Mouse (Mus musculus): ENCODE data around the gene Gm21915.

The Gm21915 gene

DNA sequence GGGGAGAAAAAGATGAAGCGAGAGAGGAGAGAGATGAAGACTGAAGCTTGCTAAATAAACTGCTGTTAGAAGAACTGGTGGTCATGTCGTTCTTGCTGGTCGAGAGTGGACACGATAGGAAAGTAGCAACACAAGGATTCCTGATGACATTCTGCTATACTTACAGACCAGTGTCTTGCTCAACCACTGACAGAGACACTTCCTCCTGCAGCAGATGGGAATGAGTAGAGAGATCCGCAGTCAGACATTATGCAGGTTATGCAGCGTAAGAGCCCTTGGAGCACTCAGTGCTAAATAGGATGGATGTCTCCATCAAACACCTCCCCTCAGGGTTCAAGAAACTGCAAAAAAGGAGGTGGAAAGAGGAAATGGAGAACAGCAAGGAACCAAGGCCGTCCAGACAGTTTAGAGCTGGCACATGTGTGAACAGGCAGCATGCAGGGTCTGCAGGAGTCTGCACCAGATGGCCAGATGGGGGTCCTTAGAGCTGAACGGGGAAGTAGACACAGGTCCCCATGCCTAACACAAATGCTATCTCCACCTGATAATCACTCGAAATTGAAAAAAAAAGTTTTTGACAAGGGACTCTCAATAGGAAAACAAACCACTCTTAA is 4.1 kb upstream of the Gm21915 start:
- DNase-seq (ENCODE audit: low spot score in 2 of 2) = no peak

DNA sequence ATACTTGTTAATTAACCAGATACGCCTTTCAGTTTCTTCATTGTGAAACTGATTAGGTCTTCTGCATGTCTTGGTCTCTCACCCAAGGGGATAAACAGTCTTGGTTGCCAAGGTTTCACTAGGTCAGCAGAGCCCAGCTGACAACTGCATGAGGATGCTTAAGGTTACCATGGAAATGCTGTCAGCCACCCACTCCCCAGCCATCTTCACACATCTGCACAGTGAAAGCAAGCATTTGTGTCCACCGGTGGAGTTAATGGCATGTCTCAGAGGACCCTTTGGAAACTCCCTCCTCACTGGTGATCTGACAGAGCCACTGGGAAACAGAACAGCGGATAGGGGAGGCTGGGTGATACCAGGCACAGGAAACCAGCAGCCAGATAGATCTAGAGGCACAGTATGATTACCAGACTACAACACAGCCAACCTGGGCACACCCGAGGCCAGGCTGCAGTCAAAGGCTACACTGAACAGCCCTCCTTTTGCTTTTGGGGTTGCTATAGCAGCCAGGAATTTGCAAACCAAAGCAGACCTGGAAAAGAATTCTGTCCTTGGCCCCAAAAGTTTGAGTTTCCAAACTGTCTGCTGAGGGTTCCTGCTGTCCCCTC is 1.0 kb downstream of the Gm21915 start:
- no peak for DNase-seq (ENCODE audit: low spot score in 2 of 2)

DNA sequence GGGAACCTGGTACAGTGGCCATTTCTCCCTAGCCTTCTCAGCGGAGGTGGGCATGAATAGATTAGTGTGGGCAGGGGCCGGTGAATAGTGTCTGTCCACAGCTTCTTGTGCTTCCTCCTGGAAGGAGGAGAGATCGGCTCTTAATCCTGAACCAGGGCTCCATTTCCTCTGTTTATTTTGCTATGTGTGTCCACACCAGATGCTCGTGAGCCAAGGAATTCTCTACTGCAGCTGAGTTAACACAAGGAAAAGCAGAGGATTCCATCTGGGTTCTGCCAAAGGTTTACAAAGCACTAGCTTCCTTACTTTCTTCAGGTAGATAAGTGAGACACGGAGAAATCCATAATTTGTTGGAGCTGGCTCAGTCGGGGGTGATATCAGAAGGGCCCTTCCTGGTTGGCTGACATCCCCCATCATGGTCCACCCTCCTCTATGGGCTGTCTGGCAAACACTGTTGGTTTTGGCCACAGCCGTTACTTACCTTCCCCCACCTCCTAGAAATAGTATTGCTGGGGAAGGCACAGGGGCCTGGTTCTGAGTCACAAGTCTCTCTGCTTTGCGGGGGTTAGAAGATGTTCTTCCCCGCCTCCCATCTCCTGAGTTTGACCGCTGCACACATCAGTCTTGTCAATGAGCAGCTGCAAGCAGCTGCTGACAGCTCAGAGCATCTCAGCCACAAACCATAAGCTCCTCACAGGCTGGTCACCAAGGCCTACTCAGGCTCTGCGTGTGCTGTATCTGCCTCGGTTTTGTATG is 5.0 kb downstream of the Gm21915 start:
- peak; percentile 23 to 43 for DNase-seq (ENCODE audit: low spot score in 2 of 2)

DNA sequence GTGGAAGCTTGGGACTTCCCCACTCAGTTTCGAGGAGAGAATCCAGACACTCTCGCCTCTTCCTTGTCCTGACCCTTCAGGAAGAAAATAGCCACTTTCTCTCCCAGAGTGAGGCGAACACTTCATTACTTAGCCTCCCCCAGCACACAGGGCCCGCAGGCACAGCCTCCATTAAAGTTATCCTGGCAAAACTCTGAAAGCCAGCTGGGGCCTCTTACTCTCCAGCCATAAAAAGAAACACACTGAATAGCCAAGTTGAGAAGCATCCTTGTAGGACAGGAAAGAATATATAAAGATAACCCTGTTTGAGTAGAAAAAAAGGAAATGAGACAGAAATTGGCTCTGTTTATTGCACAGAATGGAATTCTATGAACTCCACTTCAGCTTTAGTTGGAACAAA is 8.2 kb downstream of the Gm21915 start:
- DNase-seq (ENCODE audit: low spot score in 2 of 2) = no peak

DNA sequence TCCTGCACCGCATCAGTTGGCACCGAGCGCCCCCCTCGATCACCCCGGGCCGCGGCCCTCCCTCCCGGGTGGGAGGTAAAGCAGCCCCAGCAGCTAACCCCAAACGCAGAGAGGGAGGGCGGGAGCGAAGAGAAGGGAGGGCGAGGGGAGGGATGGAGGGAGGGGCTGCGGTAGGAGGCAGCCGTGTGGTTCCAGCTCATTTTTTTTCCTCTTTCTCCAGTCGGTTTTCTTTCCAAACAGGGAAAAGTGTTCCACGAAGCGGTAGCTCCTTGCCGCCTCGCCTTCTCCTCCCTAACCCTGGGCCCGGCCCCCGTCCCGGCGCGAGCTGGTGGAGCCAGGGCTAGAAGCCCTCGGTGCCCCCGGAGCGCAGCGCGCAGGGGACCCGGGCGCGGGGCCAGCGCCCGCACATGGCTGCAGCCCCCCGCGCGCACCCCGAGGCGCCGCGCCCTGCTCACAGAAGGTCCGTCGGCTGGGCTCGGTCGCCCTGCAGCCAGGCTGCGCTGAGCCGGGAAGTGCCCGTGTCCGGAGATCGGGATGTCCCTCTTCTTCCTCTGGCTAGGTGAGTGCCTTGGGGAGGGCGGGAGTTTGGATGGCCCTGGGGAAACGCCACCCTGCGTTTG is 15.5 kb downstream of the Gm21915 start, which contains the start of gene Clmp:
TSS of gene Clmp (plus strand) at position 162 of the 620 bp plus-strand sequence.
- no peak for DNase-seq (ENCODE audit: low spot score in 2 of 2)

DNA sequence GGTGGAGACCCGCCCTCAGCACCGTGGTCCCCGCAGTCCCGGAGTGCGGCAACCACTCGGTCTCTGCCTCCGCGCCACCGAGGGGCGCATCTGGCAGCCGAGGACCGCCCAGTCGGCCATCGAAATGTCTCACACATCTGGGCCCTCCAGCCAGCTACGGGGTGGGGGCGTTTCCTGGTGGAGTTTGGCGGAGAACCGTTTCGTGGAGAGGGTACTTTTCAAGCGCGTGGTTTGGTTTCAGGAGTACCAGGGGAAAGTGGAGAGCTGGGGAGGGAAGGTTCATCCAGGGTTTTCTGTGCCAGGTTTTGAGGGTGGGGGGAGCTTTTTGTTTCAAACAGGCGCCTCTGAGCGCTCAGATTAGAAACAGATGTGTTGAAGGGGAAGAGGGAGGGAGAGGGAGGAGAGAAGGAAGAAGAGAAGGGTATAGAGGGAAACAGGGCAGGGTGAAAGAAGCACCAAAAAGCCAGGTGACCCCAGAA is 16.0 kb downstream of the Gm21915 start:
- DNase-seq (ENCODE audit: low spot score in 2 of 2) = peak; percentile 44 to 45

DNA sequence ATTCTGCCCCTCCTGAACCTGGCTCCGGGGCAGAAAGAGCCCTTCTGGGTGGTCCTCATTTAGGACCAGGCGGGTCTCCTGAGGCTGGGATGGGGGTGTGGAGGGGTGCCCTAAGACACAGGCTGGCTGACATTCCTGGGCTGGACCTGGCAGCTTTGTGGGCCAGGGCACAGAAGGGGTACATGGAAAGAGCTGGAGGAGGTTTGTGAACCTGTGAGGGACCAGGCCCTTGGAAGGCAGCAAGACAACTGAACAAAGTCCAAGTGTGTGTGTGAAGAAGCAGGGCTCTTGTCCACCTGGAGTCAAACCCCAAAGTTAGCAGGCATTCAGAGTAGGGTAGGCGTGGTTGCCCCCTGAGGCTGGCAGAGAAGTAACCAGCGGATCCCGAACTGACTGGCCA is 16.6 kb downstream of the Gm21915 start:
- DNase-seq (ENCODE audit: low spot score in 2 of 2) = no peak

DNA sequence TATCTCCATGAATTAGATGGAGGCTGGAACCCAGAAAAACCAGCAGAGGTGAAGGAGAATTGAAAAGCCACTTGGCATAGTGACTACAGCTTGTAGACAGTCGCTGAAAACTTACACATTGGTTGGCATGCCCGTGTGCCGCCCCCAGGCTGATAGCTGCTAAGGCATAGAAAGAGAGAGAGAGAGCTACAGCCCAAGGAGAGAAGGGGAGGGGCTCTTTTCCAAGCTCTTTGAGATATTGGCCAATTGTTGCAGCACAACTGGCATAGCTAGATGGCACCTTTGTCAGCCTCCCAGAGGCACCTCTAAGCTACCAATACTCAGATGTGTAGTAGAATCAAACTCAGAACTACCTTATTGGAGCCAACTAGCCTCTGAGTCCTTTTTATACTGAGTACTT is 17.1 kb downstream of the Gm21915 start:
- DNase-seq (ENCODE audit: low spot score in 2 of 2) = no peak

DNA sequence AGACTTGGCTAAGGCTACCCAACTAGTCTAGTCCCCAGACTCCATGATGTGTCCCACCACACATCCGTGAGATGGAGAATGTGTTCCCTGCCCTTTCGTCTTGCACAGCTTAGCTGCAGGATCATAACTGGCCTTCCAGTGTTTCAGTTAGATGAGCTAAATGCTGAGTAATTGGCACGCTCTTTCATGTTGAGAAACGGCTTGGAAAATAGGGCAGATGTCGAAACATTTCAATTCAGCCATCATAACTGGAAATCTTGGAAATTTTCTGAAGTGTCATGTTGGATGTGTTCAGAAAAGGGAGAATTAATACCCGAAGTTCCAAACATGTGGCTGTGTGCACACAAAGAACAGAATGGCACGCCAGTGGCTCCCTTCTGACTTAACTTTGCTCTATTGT is 20.1 kb downstream of the Gm21915 start:
- DNase-seq (ENCODE audit: low spot score in 2 of 2) = no peak

DNA sequence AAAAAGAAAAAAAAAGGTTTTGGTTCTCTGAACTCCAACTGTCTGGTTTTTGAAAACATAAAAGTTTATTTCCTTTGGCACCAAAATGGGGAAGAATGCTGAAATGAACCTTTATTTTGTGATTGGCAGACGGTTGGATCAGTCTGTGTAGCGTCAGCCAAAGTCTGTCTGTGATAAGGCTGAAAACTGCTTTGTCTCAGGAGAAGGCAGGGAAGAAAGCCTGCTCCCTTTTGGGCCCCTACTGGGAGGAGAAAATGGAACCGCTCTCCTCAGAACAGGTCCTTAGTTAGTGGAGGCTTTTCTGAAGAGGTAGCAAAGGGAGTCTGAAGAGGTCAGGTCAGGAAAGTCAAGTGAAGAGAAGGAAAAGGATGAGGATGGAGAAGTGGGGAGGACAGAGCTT is 22.6 kb downstream of the Gm21915 start:
- DNase-seq (ENCODE audit: low spot score in 2 of 2) = no peak

DNA sequence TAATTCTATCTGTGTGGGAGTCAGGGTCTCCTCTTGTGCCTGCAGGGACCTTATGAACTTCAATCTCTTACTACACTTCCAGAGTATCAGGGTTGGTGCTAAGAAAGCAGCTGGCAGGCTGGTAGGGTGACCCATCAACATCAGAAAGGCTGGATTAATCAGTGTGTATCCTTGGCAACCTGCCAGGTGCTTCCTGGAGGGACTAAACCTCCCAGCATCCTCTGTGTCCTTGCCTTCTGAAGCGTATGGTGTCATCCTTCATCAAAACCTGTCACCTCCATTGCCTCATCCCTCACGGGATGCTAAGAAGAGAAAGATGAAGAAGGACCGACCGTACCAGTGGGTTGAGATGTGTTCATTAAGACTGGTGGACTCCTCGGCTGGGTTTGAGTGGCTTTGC is 23.4 kb downstream of the Gm21915 start:
- DNase-seq (ENCODE audit: low spot score in 2 of 2) = peak in 1 of 2 experiments; percentile 25

DNA sequence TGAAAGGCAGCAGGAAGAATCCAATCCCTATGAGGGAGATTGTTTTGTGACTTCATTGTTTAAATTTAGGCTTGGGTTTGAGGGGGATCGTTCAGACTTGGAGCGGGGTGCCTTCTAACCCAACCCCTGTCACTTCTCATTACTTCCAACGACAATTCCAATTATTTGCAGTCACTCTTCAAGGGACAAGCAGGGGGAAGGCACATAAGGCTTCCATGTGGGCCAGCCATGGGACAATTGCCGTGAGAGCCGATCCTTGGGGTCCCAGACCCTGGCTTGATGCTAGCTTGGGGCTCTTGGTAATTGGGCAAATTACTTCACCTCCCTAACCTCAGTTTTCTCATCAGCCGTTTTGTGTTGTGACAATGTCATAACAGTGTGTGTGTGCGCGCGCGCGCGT is 23.9 kb downstream of the Gm21915 start:
- no peak for DNase-seq (ENCODE audit: low spot score in 2 of 2)

DNA sequence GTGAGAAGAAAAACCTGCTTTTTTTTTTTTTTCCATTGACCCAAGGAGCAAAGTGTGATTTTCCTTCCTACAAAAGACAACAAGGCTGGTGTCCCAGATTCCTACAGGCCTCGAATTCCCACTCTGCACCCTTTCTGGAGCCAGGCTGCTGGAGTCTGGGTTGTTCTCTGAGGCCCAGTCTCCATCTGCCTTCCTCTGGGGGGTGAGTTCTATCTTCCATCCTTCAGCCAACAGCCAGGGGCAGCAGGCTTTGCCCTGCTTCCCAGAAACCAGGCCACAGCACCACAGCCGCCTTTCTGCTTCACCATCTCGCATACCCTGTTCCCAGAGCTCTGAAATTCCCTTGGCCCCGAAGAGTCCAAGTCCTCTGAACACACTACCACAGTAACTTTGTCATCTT is 25.7 kb downstream of the Gm21915 start:
- no peak for DNase-seq (ENCODE audit: low spot score in 2 of 2)

DNA sequence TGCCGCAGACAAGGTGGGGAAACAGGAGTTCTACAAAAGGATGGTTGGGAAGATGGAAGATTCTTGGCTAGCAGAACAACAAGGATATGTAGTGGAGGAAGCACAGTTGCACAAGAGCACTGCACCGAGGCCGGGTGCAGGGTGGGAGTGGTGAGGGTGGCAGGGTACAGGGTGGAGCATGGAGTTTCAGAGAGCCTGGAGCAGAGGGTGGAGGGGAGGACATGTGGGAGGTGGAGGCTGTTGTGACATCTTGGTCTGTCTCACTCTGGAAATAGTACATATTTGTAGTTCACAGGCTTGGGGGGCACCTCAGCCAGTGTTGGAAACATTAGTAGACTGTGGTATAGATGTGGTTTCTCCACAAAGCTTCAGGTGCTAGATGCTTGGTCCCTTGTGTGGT is 28.8 kb downstream of the Gm21915 start:
- no peak for DNase-seq (ENCODE audit: low spot score in 2 of 2)

DNA sequence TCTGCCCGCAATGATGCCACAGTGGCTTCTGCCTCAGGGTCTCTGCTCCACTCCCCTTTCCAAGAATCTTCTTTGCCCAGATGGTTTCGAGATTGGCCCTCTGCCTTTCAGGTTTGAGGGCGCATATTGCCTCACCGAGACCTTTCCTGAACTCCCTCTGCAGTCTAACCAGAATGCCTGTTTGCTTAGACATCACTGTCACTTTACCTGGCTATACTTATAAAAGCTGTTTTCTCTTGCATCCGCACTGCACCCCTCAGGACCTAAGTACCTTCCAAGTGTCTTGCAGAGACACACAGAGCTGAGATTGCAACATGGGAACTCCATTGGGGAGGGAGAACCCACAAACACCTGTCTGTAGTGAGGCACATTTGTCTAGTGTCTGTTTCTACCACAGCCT is 29.8 kb downstream of the Gm21915 start:
- DNase-seq (ENCODE audit: low spot score in 2 of 2) = no peak

DNA sequence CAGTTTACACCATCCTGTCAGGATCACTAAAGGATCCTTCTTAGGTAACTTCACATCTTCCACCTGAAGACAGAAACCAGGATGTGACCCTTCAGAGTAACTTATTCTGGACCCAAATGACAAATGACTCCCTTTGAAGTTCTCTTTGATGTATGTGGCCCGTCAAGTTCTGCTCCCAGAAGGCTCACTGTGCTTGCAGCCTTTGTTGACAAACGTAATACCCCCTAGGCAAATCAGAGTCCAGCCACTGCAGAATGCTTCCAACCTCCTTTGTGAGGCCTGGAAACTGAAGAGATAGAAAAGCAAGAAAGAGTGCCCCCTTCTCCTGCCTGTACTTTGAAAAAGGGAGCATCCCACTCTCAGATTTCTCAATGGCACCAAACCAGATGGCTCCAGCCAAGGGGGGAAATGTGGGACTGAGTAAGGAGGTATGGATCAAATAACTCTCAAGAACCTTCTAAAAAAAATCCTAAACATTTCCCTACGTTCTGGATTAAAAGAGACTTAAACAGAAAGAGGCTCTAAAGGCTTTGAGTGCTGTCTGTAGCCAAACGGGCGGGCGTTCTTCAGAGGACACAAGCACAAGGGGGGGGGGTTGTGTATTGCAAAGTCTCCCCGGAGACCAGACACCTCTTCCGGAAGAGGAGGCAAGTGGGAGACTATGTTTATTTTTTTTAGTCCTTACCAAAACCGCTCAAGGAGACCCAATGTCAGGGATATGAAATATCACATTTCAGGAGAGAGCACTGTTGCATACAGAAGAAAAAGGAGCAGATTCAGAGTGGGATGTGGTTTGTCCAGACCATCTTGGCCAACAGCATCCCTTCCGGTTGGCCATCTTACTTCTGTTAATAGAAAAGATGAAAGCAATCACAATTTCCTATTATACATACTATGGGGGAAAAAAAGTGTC is 34.2 kb downstream of the Gm21915 start:
- DNase-seq (ENCODE audit: low spot score in 2 of 2) = no peak

DNA sequence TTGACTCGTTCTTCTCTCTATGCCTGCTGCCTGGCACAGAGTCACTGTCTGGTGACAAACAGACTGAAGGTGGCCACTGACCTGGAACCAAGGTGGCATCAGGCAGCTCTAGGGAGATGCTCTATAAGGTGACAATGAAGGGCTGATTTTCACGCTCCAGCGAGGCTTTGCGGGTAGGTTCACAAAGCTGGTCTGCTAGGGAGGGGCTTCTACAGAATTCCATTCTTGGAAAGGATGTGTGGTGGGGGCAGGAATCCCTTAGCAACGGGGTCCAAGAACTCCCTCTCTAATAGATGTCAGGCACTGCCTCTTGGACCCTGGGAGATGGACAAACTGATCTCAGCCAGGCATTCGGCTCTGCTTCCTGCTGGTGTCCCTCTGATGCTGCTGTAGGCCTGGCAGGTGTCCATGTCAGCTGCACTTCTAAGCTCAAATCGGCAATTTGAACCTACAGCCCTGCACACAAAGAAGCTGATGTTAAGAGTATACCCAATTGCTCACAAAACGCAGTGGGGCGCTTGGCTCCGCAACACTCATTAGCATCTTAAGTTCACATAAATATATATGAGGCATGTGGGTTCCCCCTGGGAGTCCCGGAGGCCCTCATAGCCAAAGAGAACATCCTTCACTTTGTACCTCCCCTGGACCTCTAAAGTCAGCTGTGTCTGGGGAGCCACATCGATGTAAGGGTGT is 38.2 kb downstream of the Gm21915 start:
- DNase-seq (ENCODE audit: low spot score in 2 of 2) = no peak

DNA sequence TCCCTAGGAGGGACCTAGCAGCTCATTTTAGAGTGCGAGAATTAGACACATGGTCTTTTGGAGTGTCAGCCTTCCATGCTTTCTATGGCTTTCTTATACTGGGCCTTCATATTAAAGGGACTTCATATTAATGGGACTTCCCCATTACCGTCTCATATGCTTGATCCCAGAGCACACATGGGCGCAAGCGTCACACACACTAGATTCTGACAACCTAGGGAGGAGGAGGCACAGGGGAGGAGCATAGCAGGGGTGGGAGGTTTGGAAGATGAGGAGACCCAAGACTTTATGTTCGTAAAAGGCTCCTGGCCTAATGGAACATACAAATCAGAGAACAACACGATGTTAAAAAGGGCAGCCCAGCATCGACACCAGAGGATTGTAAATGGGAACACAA is 38.7 kb downstream of the Gm21915 start:
- DNase-seq (ENCODE audit: low spot score in 2 of 2) = no peak

DNA sequence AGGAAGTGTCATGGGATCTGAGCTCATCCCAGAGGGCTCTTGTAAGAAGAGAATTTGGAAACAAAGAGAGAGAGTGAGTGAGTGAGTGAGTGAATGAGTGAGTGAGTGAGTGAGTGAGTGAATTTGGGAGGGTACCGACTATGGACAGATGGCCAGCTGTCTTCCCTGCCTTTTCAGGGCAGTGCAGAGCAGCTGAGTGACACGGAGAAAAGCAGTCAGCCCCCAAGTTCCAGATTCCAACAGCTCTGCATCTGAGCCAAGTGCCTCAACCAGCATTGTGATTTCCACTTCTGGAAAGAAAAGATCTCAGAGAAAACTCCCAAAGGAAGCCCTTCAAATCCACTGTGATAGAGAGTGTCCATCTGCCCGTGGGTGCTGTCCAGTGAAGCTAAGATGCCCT is 39.2 kb downstream of the Gm21915 start:
- DNase-seq (ENCODE audit: low spot score in 2 of 2) = no peak

DNA sequence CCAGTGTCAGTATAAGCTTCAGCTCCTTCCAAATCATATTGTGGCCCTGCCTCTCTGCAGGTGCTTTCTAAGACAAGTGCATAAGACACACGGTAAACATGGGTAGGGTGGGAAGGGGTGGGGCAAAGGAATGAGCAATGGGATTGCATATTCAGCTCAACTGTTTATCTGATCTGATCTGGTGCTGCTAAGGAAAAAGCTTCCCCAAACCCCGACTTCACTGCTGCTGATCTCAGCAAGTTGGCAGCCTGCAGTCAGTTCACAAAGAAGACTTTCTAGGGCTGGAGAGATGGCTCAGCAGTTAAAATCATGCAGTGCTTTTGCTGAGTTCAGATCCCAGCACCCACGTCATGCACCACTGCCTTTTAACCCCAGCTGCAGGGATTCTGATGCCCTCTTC is 39.6 kb downstream of the Gm21915 start:
- DNase-seq (ENCODE audit: low spot score in 2 of 2) = no peak

DNA sequence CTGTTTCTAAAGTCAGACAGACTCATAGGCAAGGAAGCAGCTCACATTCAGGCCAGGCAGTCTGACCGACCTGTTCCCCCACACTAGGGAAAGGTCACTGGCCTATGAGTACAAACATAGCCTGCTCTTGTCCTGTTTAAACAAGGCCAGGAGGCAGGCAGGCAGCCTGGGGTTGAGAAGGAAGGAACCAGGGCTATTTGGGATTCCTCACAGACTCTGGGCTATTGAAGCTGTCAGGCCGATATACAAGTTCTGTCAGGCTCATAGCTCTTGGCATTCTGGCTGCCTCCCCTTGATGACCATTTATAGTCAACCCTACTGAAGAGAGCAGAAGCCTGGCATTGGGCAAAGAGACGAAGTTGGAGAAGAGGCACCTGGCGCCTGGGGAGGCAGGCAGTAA is 41.2 kb downstream of the Gm21915 start:
- DNase-seq (ENCODE audit: low spot score in 2 of 2) = no peak

Measured in right cerebral cortex, adult 2 months (tissue).